Mouse (Mus musculus) heart, embryonic 12.5 days (tissue): ENCODE measurements around the gene Sesn2. TPM values are rescaled to one million over a fixed set of nuclear protein-coding genes. Genes with fewer than 3 reads are reported as not detected.

Experiments
- ATAC-seq: fragments of 200-750 bp; cut with Nextera tagmentation; 2 replicates; pipeline ENCODE4 v1.8.0; 2017; ENCODE audit warnings: moderate TSS enrichment, moderate library complexity; ENCODE audit not compliant: insufficient number of reproducible peaks, low FRiP score
- H3K27ac ChIP-seq: fragments of 300-500 bp; sonication (generic); 2 replicates; pipeline ENCODE4 v1.5.1; 2016; ENCODE audit warnings: mild to moderate bottlenecking, moderate library complexity; ENCODE audit not compliant: poor library complexity, severe bottlenecking
- H3K27me3 ChIP-seq: fragments of 300-500 bp; sonication (generic); replicated peaks from 2 replicates; pipeline ENCODE4 v1.6.1; 2016; ENCODE audit warnings: mild to moderate bottlenecking, moderate library complexity
- H3K36me3 ChIP-seq: fragments of 300-500 bp; sonication (generic); 2 replicates; pipeline ENCODE4 v1.6.1; 2016; ENCODE audit warnings: mild to moderate bottlenecking, moderate library complexity
- H3K4me1 ChIP-seq: fragments of 300-500 bp; sonication (generic); replicated peaks from 2 replicates; pipeline ENCODE4 v1.6.1; 2016; ENCODE audit warnings: mild to moderate bottlenecking
- H3K4me2 ChIP-seq: fragments of 300-500 bp; sonication (generic); 2 replicates; pipeline ENCODE4 v1.6.1; 2016; ENCODE audit warnings: mild to moderate bottlenecking, moderate library complexity
- H3K4me3 ChIP-seq: fragments of 300-500 bp; sonication (generic); 2 replicates; pipeline ENCODE4 v1.5.1; 2016; ENCODE audit warnings: mild to moderate bottlenecking
- H3K9ac ChIP-seq: fragments of 300-500 bp; sonication (generic); 2 replicates; pipeline ENCODE4 v1.6.1; 2016; ENCODE audit warnings: mild to moderate bottlenecking, moderate library complexity
- H3K9me3 ChIP-seq: fragments of 300-500 bp; sonication (generic); replicated peaks from 2 replicates; pipeline ENCODE4 v1.6.1; 2016; ENCODE audit warnings: mild to moderate bottlenecking, moderate library complexity
- WGBS: fragments of 180-500 bp; shearing (Covaris S2); methylation state at CpG from one replicate; pipeline ENCODE4 v1.1.7; 2016; 5-methylcytosine and 5-hydroxymethylcytosine counted together
- polyA plus RNA-seq: library from polyadenylated mRNA; unstranded; fragments of >200 nt; fragmentation: Nextera tagmentation; extraction: Ambion mirVana; gene quantifications from 2 replicates; pipeline ENCODE4 v1.2.1, GENCODE M21; 2016

Sesn2 gene
- polyA plus RNA-seq, 1 experiment from 2014 or later = 10.5 TPM

DNA sequence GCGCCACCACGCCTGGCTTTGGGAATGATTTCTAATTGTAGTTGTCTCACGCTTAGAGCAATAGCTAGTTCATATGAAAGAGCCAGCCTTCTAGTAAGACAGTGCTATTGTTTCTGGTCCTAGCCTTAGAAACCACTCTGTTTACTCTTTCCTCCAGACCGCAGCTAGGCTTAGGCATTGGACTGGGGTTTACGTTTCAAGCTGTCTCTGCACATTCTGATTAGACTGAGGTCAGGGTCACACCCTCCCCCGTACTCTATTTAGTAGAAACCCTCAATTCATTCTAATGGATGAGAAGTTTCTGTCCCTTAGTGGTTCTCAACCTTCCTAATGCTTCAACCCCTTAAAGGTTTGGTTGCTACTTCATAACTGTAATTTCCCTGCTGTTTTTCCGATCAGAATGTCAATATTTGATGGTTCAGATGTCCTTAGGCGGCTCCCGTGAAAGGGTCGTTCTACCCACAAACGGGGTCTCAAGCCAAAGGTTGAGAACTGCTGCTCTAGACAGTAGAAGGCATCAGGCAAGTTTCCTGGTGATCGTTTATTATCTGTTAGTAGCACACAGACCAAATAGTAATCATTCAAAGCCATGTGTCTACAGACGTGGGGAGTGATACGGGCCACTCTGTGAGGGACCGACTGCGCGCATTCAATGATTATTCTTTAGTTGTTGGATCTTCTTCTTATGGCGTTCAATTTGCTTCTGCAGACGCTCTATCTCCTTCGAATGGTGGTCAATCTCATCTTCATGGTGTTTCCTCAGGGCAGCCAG is 19.9 kb upstream of the Sesn2 start:
- H3K4me3 ChIP-seq = no peak overlapping the region
- no peak overlapping the region for H3K4me2 ChIP-seq
- ATAC-seq = no peak

DNA sequence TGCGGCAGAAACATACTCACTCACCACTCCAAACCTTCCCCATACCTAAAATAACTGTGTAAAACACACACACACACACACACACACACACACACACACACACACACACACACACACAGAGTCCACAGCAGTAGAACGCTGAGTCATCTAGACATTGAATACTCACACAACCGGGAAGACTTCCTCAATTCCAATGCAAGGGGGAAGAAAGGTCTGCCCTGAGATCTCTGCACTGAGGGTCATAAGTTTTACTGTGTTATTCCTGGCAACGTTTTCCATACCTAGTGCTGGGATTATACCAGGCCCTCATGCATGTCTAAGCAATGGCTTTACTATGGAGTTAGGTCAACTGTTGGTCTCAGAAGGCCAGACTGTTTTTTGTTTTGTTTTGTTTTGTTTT is 19.0 kb upstream of the Sesn2 start:
- no peak overlapping the region for H3K27ac ChIP-seq
- H3K4me2 ChIP-seq = no peak overlapping the region
- H3K36me3 ChIP-seq = peaks cover 20% of the 10 kb centered on the region
- H3K9ac ChIP-seq = no peak overlapping the region
- H3K4me1 ChIP-seq = peaks cover 25% of the 10 kb centered on the region
- H3K9me3 ChIP-seq = no peaks in the 10 kb centered on the region
- ATAC-seq = no peak
- no peaks in the 10 kb centered on the region for H3K27me3 ChIP-seq
- 60% methylated on average over 4 of the region's 4 CpGs for WGBS
- H3K4me3 ChIP-seq = no peak overlapping the region

More for the DNA sequence above, 19.9 kb upstream of the Sesn2 start:
- H3K36me3 ChIP-seq = peaks cover 20% of the 10 kb centered on the region
- H3K9me3 ChIP-seq = no peaks in the 10 kb centered on the region
- H3K9ac ChIP-seq = no peak overlapping the region
- H3K27me3 ChIP-seq = no peaks in the 10 kb centered on the region
- WGBS = 83% methylated on average over 20 of the region's 20 CpGs
- H3K27ac ChIP-seq = no peak overlapping the region
- H3K4me1 ChIP-seq = peaks cover 17% of the 10 kb centered on the region

DNA sequence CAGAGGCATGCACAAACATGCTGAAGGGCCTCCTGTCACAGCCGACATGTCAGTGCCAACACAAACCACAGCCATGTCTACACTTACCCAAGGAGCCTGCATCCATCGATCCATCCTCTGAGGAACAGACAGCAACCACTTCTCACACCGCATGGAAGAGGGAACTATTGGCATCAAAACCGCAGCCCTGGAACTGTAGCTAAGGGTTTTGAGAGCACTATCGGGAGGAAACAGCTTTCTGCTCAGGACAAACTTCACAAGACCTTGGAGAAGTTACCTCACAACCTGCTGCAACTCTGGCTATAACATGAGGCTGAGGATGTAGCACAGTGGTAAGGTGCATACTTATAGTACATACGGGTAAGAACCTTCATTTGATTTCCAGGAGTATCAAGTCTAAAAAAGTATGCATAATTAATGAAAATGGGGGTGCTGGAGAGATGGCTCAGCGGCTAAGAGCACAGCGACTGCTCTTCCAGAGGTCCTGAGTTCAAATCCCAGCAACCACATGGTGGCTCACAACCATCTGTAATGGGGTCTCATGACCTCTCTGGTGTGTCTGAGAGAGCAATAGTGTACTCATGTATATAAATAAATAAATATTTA is 17.7 kb upstream of the Sesn2 start:
- Histone ChIP-seq H3K27me3 (no peaks in the 10 kb centered on the region), H3K36me3 (peaks cover 20% of the 10 kb centered on the region), H3K4me3 (no peak overlapping the region), H3K9me3 (no peaks in the 10 kb centered on the region), H3K9ac (no peak overlapping the region), H3K27ac (no peak overlapping the region), H3K4me1 (peaks cover 24% of the 10 kb centered on the region), H3K4me2 (no peak overlapping the region)
- 88% methylated on average over 8 of the region's 8 CpGs for WGBS
- no peak for ATAC-seq

GRCm38 (mm10) chr4:132526678-132527077 is 16.4 kb upstream of the Sesn2 start:
- Histone ChIP-seq H3K27ac (no peak overlapping the region), H3K4me3 (no peak overlapping the region), H3K9ac (no peak overlapping the region), H3K4me1 (peaks cover 16% of the 10 kb centered on the region), H3K36me3 (peaks cover 18% of the 10 kb centered on the region), H3K9me3 (no peaks in the 10 kb centered on the region), H3K27me3 (no peaks in the 10 kb centered on the region), H3K4me2 (no peak overlapping the region)
- no peak for ATAC-seq
- WGBS = 55% methylated on average over 2 of the region's 2 CpGs

DNA sequence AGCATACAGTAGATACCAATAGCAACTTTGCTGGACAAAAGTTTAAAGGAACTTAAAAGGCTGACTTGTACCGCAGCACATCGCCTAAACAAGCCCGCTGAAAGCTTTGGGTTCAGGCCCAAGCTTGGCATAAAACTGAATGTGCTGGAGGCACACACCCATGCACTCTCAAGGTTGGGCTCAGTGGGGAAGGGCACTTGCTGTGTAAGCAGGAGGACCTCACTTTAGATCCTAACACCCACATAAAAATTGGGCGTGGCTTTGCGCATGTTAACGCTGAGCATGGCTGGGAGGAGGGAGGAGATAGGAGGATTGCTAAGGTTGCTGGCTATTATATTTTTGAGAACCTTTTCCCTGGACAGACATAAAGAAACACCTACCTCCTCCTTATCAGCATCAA is 14.5 kb upstream of the Sesn2 start:
- 0 out of 2 replicates have a peak overlapping the region, but pooled peaks have one; percentile 21 for H3K9ac ChIP-seq
- no peak overlapping the region for H3K4me2 ChIP-seq
- peaks cover 1% of the 10 kb centered on the region for H3K36me3 ChIP-seq
- peaks cover 13% of the 10 kb centered on the region for H3K4me1 ChIP-seq
- ATAC-seq = no peak
- H3K27me3 ChIP-seq = no peaks in the 10 kb centered on the region
- no peaks in the 10 kb centered on the region for H3K9me3 ChIP-seq
- no peak overlapping the region for H3K4me3 ChIP-seq
- WGBS = 47% methylated on average over 6 of the region's 6 CpGs
- no peak overlapping the region for H3K27ac ChIP-seq

GRCm38 (mm10) chr4:132524321-132524741 is 14.0 kb upstream of the Sesn2 start:
- H3K27me3 ChIP-seq = no peaks in the 10 kb centered on the region
- no peak overlapping the region for H3K4me3 ChIP-seq
- no peaks in the 10 kb centered on the region for H3K36me3 ChIP-seq
- 0 out of 2 replicates have a peak overlapping the region, but pooled peaks have one; percentile 21 for H3K9ac ChIP-seq
- no peak for ATAC-seq
- peaks cover 13% of the 10 kb centered on the region for H3K4me1 ChIP-seq
- H3K9me3 ChIP-seq = no peaks in the 10 kb centered on the region
- WGBS = 24% methylated on average over 11 of the region's 11 CpGs
- 0 out of 2 replicates have a peak overlapping the region, but pooled peaks have one; percentile 6 for H3K4me2 ChIP-seq
- H3K27ac ChIP-seq = no peak overlapping the region

GRCm38 (mm10) chr4:132519188-132519587 is 8.9 kb upstream of the Sesn2 start:
- Histone ChIP-seq H3K4me2 (no peak overlapping the region), H3K27ac (no peak overlapping the region), H3K4me3 (no peak overlapping the region), H3K36me3 (no peaks in the 10 kb centered on the region), H3K9me3 (no peaks in the 10 kb centered on the region), H3K4me1 (peaks cover 5% of the 10 kb centered on the region; the same call in 1 of the 2 replicates), H3K9ac (no peak overlapping the region), H3K27me3 (no peaks in the 10 kb centered on the region)
- ATAC-seq = no peak
- 80% methylated on average over 3 of the region's 3 CpGs for WGBS

DNA sequence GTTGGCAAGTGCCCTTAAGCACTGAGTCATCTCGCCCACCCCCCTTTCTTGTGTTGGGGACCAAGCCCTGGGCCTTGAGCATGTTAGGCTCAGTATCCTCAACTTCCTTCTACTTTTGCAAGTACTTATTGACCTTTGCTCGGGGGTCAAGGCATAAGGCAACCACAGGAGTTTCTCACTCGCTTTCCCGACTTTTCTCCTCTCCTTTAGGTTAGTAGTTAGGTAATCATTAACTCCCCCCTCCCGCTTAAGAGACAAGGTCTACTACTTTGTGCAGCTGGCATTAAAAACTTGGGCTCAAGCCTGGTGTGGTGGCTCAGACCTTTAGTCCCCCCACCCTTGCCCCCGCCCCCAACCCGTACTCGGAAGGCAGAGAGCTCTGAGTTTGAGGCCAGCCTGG is 7.8 kb upstream of the Sesn2 start:
- ATAC-seq = no peak
- 79% methylated on average over 8 of the region's 8 CpGs for WGBS
- Histone ChIP-seq H3K27me3 (no peaks in the 10 kb centered on the region), H3K9ac (no peak overlapping the region), H3K4me3 (no peak overlapping the region), H3K36me3 (no peaks in the 10 kb centered on the region), H3K9me3 (no peaks in the 10 kb centered on the region), H3K27ac (no peak overlapping the region), H3K4me2 (no peak overlapping the region), H3K4me1 (peaks cover 11% of the 10 kb centered on the region)

- peak overlapping the region; percentile 99 for H3K4me2 ChIP-seq
- peak overlapping the region; percentile 56 for H3K4me3 ChIP-seq
- H3K27me3 ChIP-seq = no peaks in the 10 kb centered on the region
- H3K4me1 ChIP-seq = peaks cover 11% of the 10 kb centered on the region
- peak overlapping the region; percentile 93 for H3K27ac ChIP-seq
- H3K9me3 ChIP-seq = no peaks in the 10 kb centered on the region
- peak; percentile 97 for ATAC-seq
- no peaks in the 10 kb centered on the region for H3K36me3 ChIP-seq
- peak overlapping the region; percentile 80 for H3K9ac ChIP-seq
- 20% methylated on average over 22 of the region's 22 CpGs for WGBS
Observed at GRCm38 (mm10) chr4:132515369-132516155, 5.3 kb upstream of the Sesn2 start.

- H3K9ac ChIP-seq = peak overlapping the region; percentile 80
- no peak for ATAC-seq
- H3K4me2 ChIP-seq = peak overlapping the region; percentile 99
Observed at GRCm38 (mm10) chr4:132514555-132515135, 4.3 kb upstream of the Sesn2 start.

More at GRCm38 (mm10) chr4:132514555-132515135, 4.3 kb upstream of the Sesn2 start:
- peak overlapping the region; percentile 56 for H3K4me3 ChIP-seq
- H3K27ac ChIP-seq = peak overlapping the region; percentile 93
- H3K9me3 ChIP-seq = no peaks in the 10 kb centered on the region
- no peaks in the 10 kb centered on the region for H3K36me3 ChIP-seq
- no peaks in the 10 kb centered on the region for H3K27me3 ChIP-seq
- 2% methylated on average over 21 of the region's 21 CpGs for WGBS
- H3K4me1 ChIP-seq = peaks cover 11% of the 10 kb centered on the region
